Mouse (Mus musculus): Measurements from ENCODE around the gene 4921507P07Rik. TPM values are rescaled to one million over a fixed set of nuclear protein-coding genes. Genes with fewer than 3 reads are reported as not detected.
A peak's percentile ranks its signal among the peaks of the same experiment; 100 is the strongest.
"Not testable (repeated sequence)": the region's sequence is repeated elsewhere in the genome, so short reads cannot be mapped to it uniquely, and the experiment has no call there.

4921507P07Rik gene
- polyA plus RNA-seq (2012; rRNA removed) = 0.04 and 0.15 TPM in 2 replicates

DNA sequence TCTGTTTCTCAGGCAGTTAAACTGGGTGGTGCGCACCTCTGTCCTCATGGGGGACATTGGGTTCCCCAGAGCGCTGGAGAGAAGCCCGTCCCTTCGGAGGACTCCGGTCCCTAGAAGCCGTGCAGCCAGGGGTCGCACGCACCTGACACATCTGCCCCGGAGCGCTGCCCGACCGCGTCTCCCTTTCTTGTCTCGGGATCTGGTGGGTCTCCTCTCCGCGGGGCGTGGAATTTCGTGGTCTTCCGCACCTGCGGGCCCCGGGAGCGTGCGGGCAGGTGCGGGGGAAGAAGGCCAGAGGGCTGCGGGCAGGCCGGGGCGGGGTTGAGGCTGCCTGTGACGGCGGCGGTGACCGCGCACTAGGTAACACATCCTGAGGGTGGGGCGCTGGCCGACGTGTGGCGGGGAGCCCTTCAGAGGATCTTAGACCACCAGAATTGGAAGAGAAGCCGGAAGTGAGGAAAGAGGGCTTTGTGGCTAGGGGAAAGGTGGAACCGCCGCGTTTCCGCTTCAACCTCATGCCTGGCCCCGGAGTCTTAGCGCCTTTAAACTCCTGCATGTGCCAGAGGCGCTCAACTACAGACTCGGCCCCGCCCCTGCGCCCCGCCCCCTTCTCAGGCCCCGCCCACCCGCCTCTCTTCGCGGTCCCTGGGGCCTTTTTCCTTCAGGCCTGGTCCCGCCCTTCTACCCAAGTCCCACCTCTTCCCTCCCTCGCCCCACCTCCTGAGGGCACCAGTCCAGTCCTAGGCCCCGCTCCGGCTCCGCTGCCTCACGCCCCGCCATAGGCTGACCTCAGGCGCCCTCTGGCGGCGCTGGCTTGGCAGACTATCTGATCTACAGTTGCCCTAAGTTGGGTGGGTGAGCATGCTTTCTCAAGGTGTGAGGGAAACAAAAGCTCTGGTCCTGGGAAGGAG lies at the start of gene 4921507P07Rik:
Gene 4921507P07Rik (minus strand): TSS at position 332 of the 911 bp plus-strand sequence.
- peak; percentile 83 for DNase-seq (ENCODE audit: low read depth, low spot score)
- under 1% methylated on average over 62 of the region's 62 CpGs for WGBS

DNA sequence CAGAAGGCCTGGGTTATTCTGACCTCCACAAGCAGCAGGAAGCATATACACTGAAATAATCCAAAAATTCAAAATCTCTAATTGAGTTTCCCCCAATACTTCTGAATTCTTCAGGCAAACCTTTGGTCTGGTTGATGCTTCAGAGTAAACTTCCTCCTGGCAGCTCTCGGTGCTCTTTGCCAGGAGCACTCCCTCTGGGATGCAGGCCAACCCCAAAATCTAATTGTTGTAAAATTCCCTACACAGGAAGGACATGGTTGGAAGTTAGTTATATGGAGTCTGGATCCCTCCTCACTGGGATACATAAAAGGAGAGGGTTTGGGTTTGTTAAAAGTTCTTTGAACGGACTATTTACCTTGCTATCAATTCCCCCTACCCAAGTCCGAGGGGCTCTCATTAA lies 48.3 kb upstream of the 4921507P07Rik start:
- WGBS = 22% methylated on average over 3 of the region's 3 CpGs
- no peak for DNase-seq (ENCODE audit: low read depth, low spot score)

DNA sequence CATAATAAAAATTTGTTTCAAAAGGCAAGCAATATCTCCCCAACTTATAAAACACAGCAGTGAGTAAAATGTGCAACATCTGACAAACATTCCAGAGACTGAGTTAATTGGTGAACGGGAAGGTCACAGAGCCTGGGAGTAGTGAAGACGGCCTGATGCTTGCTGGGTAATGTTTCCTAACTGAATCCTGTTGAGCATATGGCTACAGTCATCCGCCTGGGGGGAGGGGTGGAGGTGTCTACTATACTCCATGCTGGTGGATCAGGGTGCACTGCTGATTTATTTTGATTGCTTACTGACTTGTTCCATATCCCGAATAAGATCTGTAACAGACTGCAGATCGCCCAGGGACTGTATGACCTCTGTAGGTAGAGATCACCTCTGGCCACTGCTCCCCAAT lies 45.5 kb upstream of the 4921507P07Rik start:
- 73% methylated on average over 5 of the region's 5 CpGs for WGBS
- DNase-seq (ENCODE audit: low read depth, low spot score) = no peak

- DNase-seq (ENCODE audit: low read depth, low spot score) = no peak
- 53% methylated on average over 4 of the region's 4 CpGs for WGBS
Measured at GRCm38 (mm10) chr6:50640377-50640776, 43.9 kb upstream of the 4921507P07Rik start.

GRCm38 (mm10) chr6:50639656-50640055 lies 43.2 kb upstream of the 4921507P07Rik start:
- no peak for DNase-seq (ENCODE audit: low read depth, low spot score)
- WGBS = 18% methylated on average over 2 of the region's 2 CpGs

GRCm38 (mm10) chr6:50626170-50626569 lies 29.7 kb upstream of the 4921507P07Rik start:
- 71% methylated on average over 2 of the region's 2 CpGs for WGBS
- DNase-seq (ENCODE audit: low read depth, low spot score) = not testable (repeated sequence)

DNA sequence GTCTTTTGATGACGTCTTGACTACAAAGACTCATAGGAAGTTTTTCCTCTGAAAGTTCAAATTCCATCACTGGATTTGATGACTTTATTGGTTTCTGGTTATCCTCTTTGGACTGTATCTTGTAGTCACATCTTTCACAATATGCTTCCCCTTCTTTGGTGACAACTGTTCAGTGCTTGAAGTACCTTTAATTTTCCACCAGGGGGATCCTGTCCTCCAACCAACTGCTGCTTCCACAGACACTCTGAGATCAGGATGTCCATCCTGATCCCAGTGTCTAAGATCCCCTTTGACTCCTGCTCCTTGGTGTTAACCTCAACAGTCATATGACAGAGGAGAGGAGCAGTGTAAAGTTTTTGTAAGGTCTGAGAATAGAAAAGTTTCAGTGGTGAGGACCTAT lies 21.8 kb upstream of the 4921507P07Rik start:
- 71% methylated on average over 1 of the region's 1 CpGs for WGBS
- DNase-seq (ENCODE audit: low read depth, low spot score) = not testable (repeated sequence)

- peak; percentile 47 for DNase-seq (ENCODE audit: low read depth, low spot score)
- WGBS = 31% methylated on average over 4 of the region's 4 CpGs
Measured at GRCm38 (mm10) chr6:50601620-50602019, 5.2 kb upstream of the 4921507P07Rik start.

- no peak for DNase-seq (ENCODE audit: low read depth, low spot score)
- WGBS = 16% methylated on average over 5 of the region's 5 CpGs
Measured at GRCm38 (mm10) chr6:50598560-50598959, 2.1 kb upstream of the 4921507P07Rik start.

GRCm38 (mm10) chr6:50594372-50594771 lies 2.1 kb downstream of the 4921507P07Rik start:
- DNase-seq (ENCODE audit: low read depth, low spot score) = no peak
- 89% methylated on average over 2 of the region's 2 CpGs for WGBS

GRCm38 (mm10) chr6:50593334-50593845 lies 3.0 kb downstream of the 4921507P07Rik start:
- DNase-seq (ENCODE audit: low read depth, low spot score) = no peak
- WGBS = 77% methylated on average over 10 of the region's 10 CpGs

DNA sequence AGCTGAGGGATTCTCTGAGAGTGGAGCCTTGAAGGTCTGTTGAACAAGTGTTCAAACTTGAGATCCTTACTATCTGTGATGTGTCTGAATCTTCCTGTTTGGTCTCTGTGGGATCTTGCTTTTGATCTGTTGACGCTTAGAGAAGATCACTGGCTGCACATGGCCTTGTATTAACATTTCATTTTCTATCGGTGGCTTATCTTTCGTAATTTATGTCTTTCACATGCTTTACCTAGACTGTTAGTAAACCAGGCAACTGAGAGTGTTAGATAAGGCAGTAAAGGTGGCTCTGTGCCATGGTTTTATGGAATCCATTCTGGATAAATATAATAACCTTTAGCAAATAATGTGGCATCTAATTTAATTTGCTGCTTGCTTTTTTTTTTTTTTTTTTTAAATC lies 6.2 kb downstream of the 4921507P07Rik start:
- WGBS = 19% methylated on average over 3 of the region's 3 CpGs
- DNase-seq (ENCODE audit: low read depth, low spot score) = no peak

- no peak for DNase-seq (ENCODE audit: low read depth, low spot score)
- WGBS = 95% methylated on average over 1 of the region's 1 CpGs
Measured at GRCm38 (mm10) chr6:50588251-50588650, 8.2 kb downstream of the 4921507P07Rik start.

DNA sequence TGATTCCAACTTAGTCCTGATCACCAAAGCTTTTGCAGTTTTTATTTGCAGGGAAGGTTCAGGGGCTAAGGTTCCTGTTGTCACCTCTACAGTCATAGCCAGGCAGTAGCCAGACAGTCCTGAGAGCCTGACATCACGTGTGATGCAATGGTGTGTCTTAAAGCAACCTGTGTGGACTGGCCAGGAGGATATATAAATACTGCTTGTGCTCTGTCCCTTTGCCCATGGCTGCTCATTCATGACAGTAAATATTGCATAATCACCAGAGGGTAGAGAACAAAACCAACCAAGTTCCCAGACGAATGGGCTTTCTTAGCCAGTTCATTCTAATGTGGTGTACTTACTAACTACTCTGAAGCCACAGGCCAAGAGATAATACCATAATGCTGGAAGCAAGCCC lies 9.0 kb downstream of the 4921507P07Rik start:
- no peak for DNase-seq (ENCODE audit: low read depth, low spot score)
- 72% methylated on average over 2 of the region's 2 CpGs for WGBS

DNA sequence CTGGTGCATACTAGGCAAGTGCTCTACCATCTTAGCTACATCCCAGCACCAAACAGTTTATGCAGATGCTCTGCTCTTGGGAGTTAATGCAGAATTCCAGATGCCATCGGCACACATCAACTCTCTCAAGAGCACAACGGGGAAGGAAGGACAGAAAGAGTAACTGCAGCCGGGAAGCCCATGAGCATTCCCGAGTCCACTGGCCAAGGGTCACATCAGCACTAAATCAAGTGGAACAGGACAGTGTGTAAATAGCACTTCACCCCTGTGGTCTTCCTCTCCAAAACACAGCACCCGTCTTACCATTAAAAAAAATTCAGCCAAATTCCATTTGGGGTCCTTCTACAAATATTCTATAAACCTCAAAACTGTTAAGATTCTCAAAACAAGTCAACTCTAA lies 10.1 kb downstream of the 4921507P07Rik start:
- WGBS = 70% methylated on average over 5 of the region's 5 CpGs

GRCm38 (mm10) chr6:50585733-50586132 lies 10.7 kb downstream of the 4921507P07Rik start:
- 83% methylated on average over 7 of the region's 7 CpGs for WGBS
- no peak for DNase-seq (ENCODE audit: low read depth, low spot score)

More for the DNA sequence above, 10.1 kb downstream of the 4921507P07Rik start:
- DNase-seq (ENCODE audit: low read depth, low spot score) = no peak

- no peak for DNase-seq (ENCODE audit: low read depth, low spot score)
- WGBS = 88% methylated on average over 1 of the region's 1 CpGs
Measured at GRCm38 (mm10) chr6:50571661-50572060, 24.8 kb downstream of the 4921507P07Rik start.

- WGBS = 4% methylated on average over 6 of the region's 6 CpGs
Measured at GRCm38 (mm10) chr6:50566997-50567255, 29.5 kb downstream of the 4921507P07Rik start.

DNA sequence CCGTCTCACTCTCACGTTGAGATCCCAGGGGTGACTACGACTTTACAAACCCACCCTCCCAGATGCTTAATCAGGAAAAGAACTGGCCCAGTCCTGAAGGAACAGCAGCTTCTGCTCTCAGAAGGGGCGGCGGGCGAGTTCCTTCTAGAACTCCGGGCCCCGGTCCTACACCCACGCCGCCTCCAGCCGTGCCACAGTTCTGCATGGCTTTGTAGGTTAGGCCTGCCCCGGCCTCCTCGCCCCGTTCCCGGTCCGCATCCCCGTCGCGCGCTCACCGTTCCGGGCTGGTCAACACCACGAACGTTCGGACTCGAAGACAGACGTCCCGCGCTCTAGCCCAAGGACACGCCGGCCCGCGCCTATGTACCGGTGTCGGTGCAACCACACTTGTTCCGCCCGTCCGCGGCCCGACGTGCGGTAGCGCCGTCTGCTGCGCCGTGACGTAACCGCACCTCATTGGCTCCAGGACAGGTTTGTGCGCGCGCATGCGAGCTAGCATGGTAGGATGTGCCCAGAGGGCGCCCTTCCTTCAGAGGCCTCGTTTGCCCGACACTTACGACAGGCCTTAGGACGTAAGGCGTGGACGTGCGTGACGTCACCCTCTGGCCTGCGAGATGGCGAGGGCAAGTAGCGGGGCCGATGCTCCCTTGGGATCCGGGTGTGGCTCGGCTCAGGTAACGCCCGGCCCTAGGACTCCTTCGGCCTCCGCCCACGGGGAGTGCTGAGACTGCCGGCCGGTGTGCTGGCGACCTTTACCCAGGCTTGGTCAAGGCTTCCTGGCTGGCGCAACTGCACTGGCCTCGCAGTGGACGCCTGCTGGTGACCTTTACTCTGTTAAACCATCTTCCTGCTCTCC lies 30.1 kb downstream of the 4921507P07Rik start, which contains the start of gene Cycs:
Gene Cycs (minus strand): TSS at position 398 of the 856 bp plus-strand sequence.
- DNase-seq (ENCODE audit: low read depth, low spot score) = peak; percentile 99
- 2% methylated on average over 78 of the region's 78 CpGs for WGBS

More at GRCm38 (mm10) chr6:50566997-50567255, 29.5 kb downstream of the 4921507P07Rik start:
- DNase-seq (ENCODE audit: low read depth, low spot score) = no peak

GRCm38 (mm10) chr6:50563651-50564050 lies 32.8 kb downstream of the 4921507P07Rik start:
- DNase-seq (ENCODE audit: low read depth, low spot score) = no peak
- WGBS = 83% methylated on average over 3 of the region's 3 CpGs

Measured in large intestine, adult 2 months (tissue).